Mouse (Mus musculus) hindbrain, embryonic 12.5 days (tissue): ENCODE data around the gene Laptm5. TPM values are rescaled to one million over a fixed set of nuclear protein-coding genes. Genes with fewer than 3 reads are reported as not detected.
A peak's percentile ranks its signal among the peaks of the same experiment; 100 is the strongest.

Experiments
- ATAC-seq: fragments of 200-750 bp; cut with Nextera tagmentation; 2 replicates; pipeline ENCODE4 v1.8.0; 2017; ENCODE audit warnings: moderate TSS enrichment; ENCODE audit not compliant: low FRiP score
- H3K27ac ChIP-seq: fragments of 300-500 bp; sonication (generic); 2 replicates; pipeline ENCODE4 v1.5.1; 2016; ENCODE audit warnings: mild to moderate bottlenecking
- H3K27me3 ChIP-seq: fragments of 300-500 bp; sonication (generic); 2 replicates; pipeline ENCODE4 v1.6.1; 2016; ENCODE audit warnings: mild to moderate bottlenecking
- H3K36me3 ChIP-seq: fragments of 300-500 bp; sonication (generic); 2 replicates; pipeline ENCODE4 v1.6.1; 2016; ENCODE audit warnings: mild to moderate bottlenecking
- H3K4me1 ChIP-seq: fragments of 300-500 bp; sonication (generic); 2 replicates; pipeline ENCODE4 v1.6.1; 2016
- H3K4me2 ChIP-seq: fragments of 300-500 bp; sonication (generic); replicated peaks from 2 replicates; pipeline ENCODE4 v1.6.1; 2016; ENCODE audit warnings: mild to moderate bottlenecking
- H3K4me3 ChIP-seq: fragments of 300-500 bp; sonication (generic); 2 replicates; pipeline ENCODE4 v1.5.1; 2016; ENCODE audit warnings: mild to moderate bottlenecking
- H3K9ac ChIP-seq: fragments of 300-500 bp; sonication (generic); 2 replicates; pipeline ENCODE4 v1.6.1; 2016; ENCODE audit warnings: mild to moderate bottlenecking, moderate library complexity
- H3K9me3 ChIP-seq: fragments of 300-500 bp; sonication (generic); replicated peaks from 2 replicates; pipeline ENCODE4 v1.6.1; 2016; ENCODE audit warnings: mild to moderate bottlenecking
- WGBS: fragments of 180-500 bp; shearing (Covaris S2); methylation state at CpG from one replicate; pipeline ENCODE4 v1.1.7; 2016; 5-methylcytosine and 5-hydroxymethylcytosine counted together
- polyA plus RNA-seq: library from polyadenylated mRNA; unstranded; fragments of >200 nt; fragmentation: Nextera tagmentation; extraction: Ambion mirVana; gene quantifications from 2 replicates; pipeline ENCODE4 v1.2.1, GENCODE M21; 2016

Gene Laptm5
- polyA plus RNA-seq, 1 experiment from 2014 or later = 23.3 TPM

DNA sequence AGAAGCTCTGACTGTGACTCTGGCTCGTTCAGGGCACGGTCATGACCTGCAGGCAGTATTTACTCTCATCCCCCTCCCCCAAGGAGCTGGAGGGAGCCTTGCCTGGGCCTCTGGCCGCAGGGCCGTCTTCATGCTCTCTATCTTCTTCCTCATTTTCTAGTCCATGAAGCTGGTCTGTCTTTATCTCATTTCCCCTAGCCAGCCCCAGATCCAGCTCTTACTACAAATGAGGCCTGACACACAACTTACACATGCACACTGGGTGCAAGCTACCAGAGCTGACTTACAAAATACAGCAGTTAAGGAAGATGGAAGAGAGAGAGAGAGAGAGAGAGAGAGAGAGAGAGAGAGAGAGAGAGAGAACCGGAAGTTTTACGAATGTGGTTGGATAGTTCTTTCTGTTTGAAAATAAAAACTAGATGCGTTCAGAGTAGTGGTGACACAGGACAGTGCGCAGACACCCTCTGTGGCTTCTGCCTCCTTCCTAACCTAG, 10.6 kb upstream of the Laptm5 start:
- ATAC-seq = no peak
- Histone ChIP-seq H3K27me3 (no peaks in the 10 kb centered on the region), H3K4me1 (peaks cover 32% of the 10 kb centered on the region), H3K4me3 (no peak overlapping the region), H3K9me3 (no peaks in the 10 kb centered on the region), H3K27ac (no peak overlapping the region), H3K4me2 (no peak overlapping the region), H3K36me3 (no peaks in the 10 kb centered on the region), H3K9ac (no peak overlapping the region)
- 56% methylated on average over 7 of the region's 8 CpGs for WGBS

DNA sequence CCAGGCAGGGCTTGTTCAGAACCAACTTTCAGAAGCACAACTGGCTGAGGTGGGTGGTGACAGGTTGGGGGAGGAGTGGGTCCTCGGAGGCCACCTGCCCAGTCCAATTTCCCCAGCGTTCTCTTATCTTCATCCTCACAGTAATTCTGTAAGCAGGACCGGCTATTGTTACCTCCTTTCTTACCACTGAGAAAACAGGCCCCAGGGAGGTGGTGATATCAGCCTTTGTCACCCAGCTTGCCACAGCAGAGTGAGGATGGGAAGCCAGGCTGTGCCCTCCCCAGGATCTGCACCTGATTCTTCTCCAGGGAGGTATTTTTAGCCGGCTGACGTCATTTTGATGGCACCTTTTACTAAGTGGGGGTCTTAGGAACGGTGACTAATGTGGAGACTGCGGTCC, 7.9 kb upstream of the Laptm5 start:
- Histone ChIP-seq H3K4me2 (no peak overlapping the region), H3K4me3 (no peak overlapping the region), H3K4me1 (peaks cover 37% of the 10 kb centered on the region), H3K27ac (no peak overlapping the region), H3K27me3 (no peaks in the 10 kb centered on the region), H3K36me3 (no peaks in the 10 kb centered on the region), H3K9ac (no peak overlapping the region), H3K9me3 (no peaks in the 10 kb centered on the region)
- ATAC-seq = no peak
- 73% methylated on average over 7 of the region's 7 CpGs for WGBS

GRCm38 (mm10) chr4:130905882-130906281, 7.0 kb upstream of the Laptm5 start:
- Histone ChIP-seq H3K4me3 (no peak overlapping the region), H3K4me1 (peaks cover 33% of the 10 kb centered on the region), H3K27me3 (no peaks in the 10 kb centered on the region), H3K27ac (no peak overlapping the region), H3K9ac (no peak overlapping the region), H3K4me2 (no peak overlapping the region), H3K36me3 (no peaks in the 10 kb centered on the region), H3K9me3 (no peaks in the 10 kb centered on the region)
- no peak for ATAC-seq
- 83% methylated on average over 6 of the region's 6 CpGs for WGBS

DNA sequence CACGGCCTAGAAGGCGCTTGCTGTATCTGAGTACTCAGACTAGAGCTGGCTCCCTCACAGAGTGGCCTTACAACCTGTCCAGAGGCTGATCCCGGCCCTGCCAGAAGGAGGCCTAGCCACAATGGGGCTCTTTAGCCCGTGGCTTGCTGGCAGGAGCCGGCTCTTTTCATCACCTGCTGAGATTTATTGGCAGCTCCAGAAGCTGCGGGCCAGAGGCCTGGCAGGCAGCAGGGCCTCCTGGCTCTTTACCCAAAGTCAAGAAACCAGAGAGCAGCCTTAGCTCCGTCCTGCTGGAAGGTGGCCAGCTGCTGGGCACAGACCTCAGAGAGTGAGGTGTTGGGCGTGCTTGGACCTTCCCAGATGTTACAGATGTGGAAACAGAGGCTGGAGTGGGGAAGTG, 6.6 kb upstream of the Laptm5 start:
- peaks cover 33% of the 10 kb centered on the region for H3K4me1 ChIP-seq
- no peaks in the 10 kb centered on the region for H3K36me3 ChIP-seq
- H3K9ac ChIP-seq = no peak overlapping the region
- no peaks in the 10 kb centered on the region for H3K27me3 ChIP-seq
- H3K27ac ChIP-seq = no peak overlapping the region
- 33% methylated on average over 8 of the region's 8 CpGs for WGBS
- no peak for ATAC-seq
- no peak overlapping the region for H3K4me3 ChIP-seq
- no peaks in the 10 kb centered on the region for H3K9me3 ChIP-seq
- H3K4me2 ChIP-seq = no peak overlapping the region

GRCm38 (mm10) chr4:130907200-130908069, 5.5 kb upstream of the Laptm5 start:
- no peak overlapping the region for H3K4me3 ChIP-seq
- no peak for ATAC-seq
- H3K27me3 ChIP-seq = no peaks in the 10 kb centered on the region
- no peak overlapping the region for H3K9ac ChIP-seq
- H3K4me1 ChIP-seq = peaks cover 29% of the 10 kb centered on the region
- no peak overlapping the region for H3K27ac ChIP-seq
- no peaks in the 10 kb centered on the region for H3K9me3 ChIP-seq
- WGBS = 80% methylated on average over 19 of the region's 19 CpGs
- H3K4me2 ChIP-seq = no peak overlapping the region
- no peaks in the 10 kb centered on the region for H3K36me3 ChIP-seq

DNA sequence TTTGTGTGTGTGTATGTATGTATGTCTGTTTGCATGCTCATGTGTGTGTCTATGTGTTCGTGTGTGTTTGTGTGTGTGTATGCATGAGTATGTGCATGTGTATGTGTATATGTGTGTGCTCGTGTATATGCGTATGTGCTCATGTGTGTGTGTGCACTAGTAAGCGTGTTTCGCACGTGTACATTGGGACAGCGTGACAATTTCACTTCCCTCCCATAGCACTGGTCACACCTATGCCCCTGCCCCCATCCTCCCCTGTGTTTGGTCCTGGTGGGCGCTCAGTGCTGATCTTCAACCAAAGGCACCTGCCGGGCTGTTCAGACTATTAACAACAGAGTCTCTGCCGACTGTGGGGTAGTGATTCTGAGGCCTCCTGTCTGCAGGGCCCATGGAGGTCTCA, 4.8 kb upstream of the Laptm5 start:
- Histone ChIP-seq H3K9me3 (no peaks in the 10 kb centered on the region), H3K4me2 (no peak overlapping the region), H3K27ac (no peak overlapping the region), H3K4me3 (no peak overlapping the region), H3K36me3 (no peaks in the 10 kb centered on the region), H3K4me1 (peaks cover 33% of the 10 kb centered on the region), H3K27me3 (no peaks in the 10 kb centered on the region), H3K9ac (no peak overlapping the region)
- no peak for ATAC-seq
- 95% methylated on average over 10 of the region's 10 CpGs for WGBS

DNA sequence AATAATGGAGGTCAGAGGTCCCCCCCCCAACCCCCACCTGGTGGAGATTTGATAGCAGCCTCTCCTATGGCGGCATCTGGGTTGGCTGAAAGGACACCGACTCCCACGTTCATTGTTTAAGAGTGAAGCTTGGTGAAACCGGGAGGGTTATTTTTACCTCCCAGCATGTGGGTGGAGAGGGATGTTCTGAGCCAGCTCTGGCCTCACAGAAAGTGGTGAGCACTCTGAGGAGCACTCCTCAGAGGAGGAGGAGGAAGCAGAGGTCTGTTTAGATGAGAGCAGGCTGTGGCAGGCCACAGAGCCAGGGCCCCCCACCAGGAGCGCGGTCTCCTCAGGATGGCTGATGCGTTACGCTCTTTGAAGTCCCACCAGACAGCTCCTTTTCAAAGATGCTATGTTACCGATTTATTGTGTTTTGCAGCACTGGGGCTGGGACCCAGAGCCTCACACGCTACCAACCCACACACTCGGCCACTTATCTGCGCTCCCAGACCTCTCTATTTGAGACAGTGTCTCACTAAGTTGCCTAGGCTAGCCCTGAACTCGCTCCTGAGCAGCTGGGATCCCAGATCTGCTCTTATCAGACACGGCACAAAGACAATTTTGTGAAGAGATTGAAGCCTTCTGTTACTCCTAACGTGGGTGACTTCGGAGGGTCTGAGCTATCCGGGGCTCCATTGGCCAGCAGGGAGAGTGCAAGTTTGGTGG, 3.6 kb upstream of the Laptm5 start:
- Histone ChIP-seq H3K36me3 (no peaks in the 10 kb centered on the region), H3K4me3 (no peak overlapping the region), H3K4me1 (peaks cover 30% of the 10 kb centered on the region), H3K9ac (no peak overlapping the region), H3K27me3 (no peaks in the 10 kb centered on the region), H3K9me3 (no peaks in the 10 kb centered on the region), H3K4me2 (no peak overlapping the region), H3K27ac (no peak overlapping the region)
- 56% methylated on average over 17 of the region's 17 CpGs for WGBS
- no peak for ATAC-seq

- H3K9ac ChIP-seq = no peak overlapping the region
- H3K4me1 ChIP-seq = peaks cover 19% of the 10 kb centered on the region
- H3K27me3 ChIP-seq = no peaks in the 10 kb centered on the region
- no peak overlapping the region for H3K27ac ChIP-seq
- ATAC-seq = no peak
- WGBS = 58% methylated on average over 7 of the region's 7 CpGs
- H3K9me3 ChIP-seq = no peaks in the 10 kb centered on the region
- no peak overlapping the region for H3K4me3 ChIP-seq
- no peak overlapping the region for H3K4me2 ChIP-seq
- H3K36me3 ChIP-seq = no peaks in the 10 kb centered on the region
These were observed 2.3 kb upstream of the Laptm5 start for GRCm38 (mm10) chr4:130910666-130911065.

GRCm38 (mm10) chr4:130912626-130913025, 299 bp upstream of the Laptm5 start:
- Histone ChIP-seq H3K4me1 (peaks cover 6% of the 10 kb centered on the region; the same call in 1 of the 2 replicates), H3K9me3 (no peaks in the 10 kb centered on the region)
- 89% methylated on average over 3 of the region's 3 CpGs for whole genome bisulfite sequencing

GRCm38 (mm10) chr4:130913511-130913910, 586 bp downstream of the Laptm5 start:
- Histone ChIP-seq H3K9me3 (no peaks in the 10 kb centered on the region), H3K4me3 (no peak overlapping the region), H3K4me2 (no peak overlapping the region), H3K27me3 (no peaks in the 10 kb centered on the region; the same call in 1 of the 2 replicates), H3K36me3 (no peaks in the 10 kb centered on the region), H3K27ac (peak overlapping the region; percentile 12; the same call in 1 of the 2 replicates), H3K4me1 (peaks cover 6% of the 10 kb centered on the region; the same call in 1 of the 2 replicates), H3K9ac (no peak overlapping the region)
- ATAC-seq = no peak
- 78% methylated on average over 3 of the region's 3 CpGs for WGBS

More at GRCm38 (mm10) chr4:130912626-130913025, 299 bp upstream of the Laptm5 start:
- Histone ChIP-seq H3K27ac (no peak overlapping the region), H3K9ac (no peak overlapping the region), H3K27me3 (no peaks in the 10 kb centered on the region; the same call in 1 of the 2 replicates), H3K4me3 (no peak overlapping the region), H3K4me2 (no peak overlapping the region), H3K36me3 (no peaks in the 10 kb centered on the region)
- ATAC-seq = no peak

DNA sequence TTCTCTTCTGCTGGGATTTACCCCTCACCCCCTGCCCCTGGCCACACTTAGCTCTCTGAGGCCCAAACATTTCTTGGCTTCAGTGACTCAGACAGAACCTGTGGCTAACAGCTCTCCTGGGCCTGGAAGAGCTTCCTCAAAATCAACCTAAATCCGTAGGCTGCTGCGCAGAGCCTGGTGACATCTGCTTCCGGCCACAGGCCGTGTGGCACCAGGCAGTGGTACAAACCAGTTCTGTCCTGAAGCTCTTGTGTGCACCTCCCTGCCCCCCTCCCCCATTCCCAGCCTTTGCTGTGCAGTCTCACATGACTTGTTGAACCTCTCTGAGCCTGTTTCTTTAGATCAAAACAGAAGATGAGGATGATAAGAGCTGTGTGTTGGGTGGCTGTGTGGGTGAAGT, 1.1 kb downstream of the Laptm5 start:
- H3K4me1 ChIP-seq = peaks cover 5% of the 10 kb centered on the region; the same call in 1 of the 2 replicates
- WGBS = 88% methylated on average over 4 of the region's 4 CpGs
- H3K9ac ChIP-seq = no peak overlapping the region
- no peaks in the 10 kb centered on the region for H3K9me3 ChIP-seq
- no peak overlapping the region for H3K4me3 ChIP-seq
- no peaks in the 10 kb centered on the region; the same call in 1 of the 2 replicates for H3K27me3 ChIP-seq
- no peak overlapping the region for H3K4me2 ChIP-seq
- no peaks in the 10 kb centered on the region for H3K36me3 ChIP-seq
- no peak for ATAC-seq
- H3K27ac ChIP-seq = no peak overlapping the region

GRCm38 (mm10) chr4:130914527-130914926, 1.6 kb downstream of the Laptm5 start:
- Histone ChIP-seq H3K27me3 (no peaks in the 10 kb centered on the region; the same call in 1 of the 2 replicates), H3K4me1 (peaks cover 8% of the 10 kb centered on the region), H3K4me3 (no peak overlapping the region), H3K36me3 (no peaks in the 10 kb centered on the region), H3K9me3 (no peaks in the 10 kb centered on the region), H3K27ac (no peak overlapping the region), H3K9ac (no peak overlapping the region), H3K4me2 (no peak overlapping the region)
- 81% methylated on average over 7 of the region's 7 CpGs for WGBS
- no peak for ATAC-seq
